ENCODE assay signal across 17 mouse cellular contexts in the genomic region with DNA sequence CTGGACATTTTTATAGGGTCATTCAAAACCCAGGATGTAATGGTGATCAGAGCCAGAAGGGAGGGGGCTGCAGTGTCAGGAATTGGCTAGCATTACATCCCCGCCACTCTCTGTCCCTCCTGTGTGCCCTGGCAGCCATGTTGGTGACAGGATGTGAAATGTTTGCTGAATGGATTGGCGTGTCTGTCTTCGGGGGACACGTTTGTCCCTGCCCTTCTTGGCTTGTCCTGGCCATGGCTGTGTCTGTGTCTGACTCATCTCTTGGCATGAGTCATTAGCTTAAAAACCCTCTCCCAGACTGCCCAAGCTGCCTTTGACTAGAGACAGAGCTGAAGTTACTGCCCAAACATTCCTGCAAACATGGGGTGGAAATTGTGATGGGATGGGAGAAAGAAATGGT. TPM values are rescaled to one million over a fixed set of nuclear protein-coding genes. Genes with fewer than 3 reads are reported as not detected.
DNase-seq lines count a peak whose midpoint lies in the region; ATAC-seq and TF ChIP-seq lines count a peak whose summit lies in the region.
"Had no signal": no experiment of that assay in that cellular context is flagged by ENCODE, and none has a peak within 500 bp of the region (broad histone marks: within the 10 kb centered on the region; RNA-seq: fewer than 3 reads in every experiment).

No protein-coding gene starts in this region.

- H3K9ac ChIP-seq in heart, embryonic 12.5 days, result no peak overlapping the region
- H3K9ac ChIP-seq: embryonic facial prominence, embryonic 13.5 days; forebrain, embryonic 12.5 days; midbrain, embryonic 15.5 days had no signal

- DNase-seq in heart, postnatal 10 days, result peak; percentile 12 to 15
- DNase-seq in adipocyte (ENCODE audit: low spot score), result peak; percentile 10
- peak; percentile 2 for DNase-seq in heart, postnatal 25 days (ENCODE audit: low spot score)
- DNase-seq in right cerebral cortex, postnatal 10 days (ENCODE audit: low spot score in 2 of 2), result no peak
- DNase-seq: layer of hippocampus, postnatal 36 days had no signal

- H3K27ac ChIP-seq in heart, embryonic 12.5 days (ENCODE audit: poor library complexity, severe bottlenecking), result no peak overlapping the region
- H3K27ac ChIP-seq: embryonic facial prominence, embryonic 13.5 days; forebrain, embryonic 12.5 days; kidney, postnatal 0 days; macrophage; midbrain, embryonic 15.5 days; stomach, postnatal 0 days had no signal

- no peak overlapping the region for H3ac ChIP-seq in C2C12 (ENCODE audit: control insufficient read depth, insufficient read length, low read depth)

- H3K4me2 ChIP-seq in heart, embryonic 12.5 days, result no peak overlapping the region
- H3K4me2 ChIP-seq: embryonic facial prominence, embryonic 13.5 days; forebrain, embryonic 12.5 days; midbrain, embryonic 15.5 days had no signal

- no peak for ATAC-seq in heart, embryonic 12.5 days (ENCODE audit: insufficient number of reproducible peaks, low FRiP score)
- no peak for ATAC-seq in monocyte, adult 5-6 weeks (replicated peaks; ENCODE audit: insufficient number of reproducible peaks, low FRiP score, low TSS enrichment, poor library complexity, severe bottlenecking)
- ATAC-seq: inflammation-experienced regulatory T-cells, adult 6 months; midbrain, embryonic 15.5 days had no signal

- intact Hi-C loops in heart, postnatal 10 days (cut with DNase I), result no loop called here
- intact Hi-C loops in heart, postnatal 25 days (cut with DNase I), result no loop called here

- 0 out of 2 replicates have a peak, but pooled peaks cover 3% of the 10 kb centered on the region for H3K4me1 ChIP-seq in heart, embryonic 12.5 days (replicated peaks)
- H3K4me1 ChIP-seq: forebrain, embryonic 12.5 days; midbrain, embryonic 15.5 days had no signal

- no peak for TF ChIP-seq CTCF in C2C12 (IDR thresholded peaks at IDR 0.05; ENCODE audit: control insufficient read depth, insufficient read depth, insufficient read length)

- H3K9me3 ChIP-seq in heart, embryonic 12.5 days (replicated peaks), result no peaks in the 10 kb centered on the region
- H3K9me3 ChIP-seq: embryonic facial prominence, embryonic 13.5 days; forebrain, embryonic 12.5 days; midbrain, embryonic 15.5 days had no signal

- no peak overlapping the region for H3K4me3 ChIP-seq in heart, embryonic 12.5 days
- H3K4me3 ChIP-seq in C2C12 (ENCODE audit: insufficient read depth, poor library complexity, severe bottlenecking), result no peak overlapping the region
- H3K4me3 ChIP-seq: embryonic facial prominence, embryonic 13.5 days; forebrain, embryonic 12.5 days; midbrain, embryonic 15.5 days had no signal

- peaks cover 14% of the 10 kb centered on the region; the same call in 1 of the 2 replicates for H3K27me3 ChIP-seq in heart, embryonic 12.5 days (replicated peaks)
- no peaks in the 10 kb centered on the region for H3K27me3 ChIP-seq in C2C12 (ENCODE audit: control insufficient read depth, insufficient read depth, insufficient read length)
- H3K27me3 ChIP-seq: embryonic facial prominence, embryonic 13.5 days; forebrain, embryonic 12.5 days; midbrain, embryonic 15.5 days had no signal

- no peaks in the 10 kb centered on the region for H3K79me3 ChIP-seq in C2C12 (ENCODE audit: low read depth)

- no peaks in the 10 kb centered on the region for H3K36me3 ChIP-seq in heart, embryonic 12.5 days
- H3K36me3 ChIP-seq in C2C12 (ENCODE audit: control insufficient read depth, insufficient read depth), result peaks cover 6% of the 10 kb centered on the region
- H3K36me3 ChIP-seq: embryonic facial prominence, embryonic 13.5 days; forebrain, embryonic 12.5 days; midbrain, embryonic 15.5 days had no signal

- 51% methylated on average over 4 of the region's 4 CpGs for WGBS in heart, embryonic 12.5 days

- no peaks in the 10 kb centered on the region for H3K79me2 ChIP-seq in C2C12 (ENCODE audit: control insufficient read depth, insufficient read depth)

TF ChIP-seq in C2C12, 6 proteins besides CTCF, POLR2A, EP300 and RAD21:
- peak; percentile 73 for TF ChIP-seq MAX (IDR thresholded peaks at IDR 0.05)
- no peak for TF ChIP-seq MYOG (IDR thresholded peaks at IDR 0.05; ENCODE audit: control insufficient read depth, extremely low read depth, insufficient read length)
- peak; percentile 62 for TF ChIP-seq FOSL1 (IDR thresholded peaks at IDR 0.05; ENCODE audit: insufficient read depth, low read length, poor library complexity, severe bottlenecking)

RNA-seq across cellular contexts. Expression of gene F930015N05Rik, which starts 32.3 kb away (rescaled TPM):
- under 1 TPM in 1 of 2 experiments, not detected in 1; 0.22 TPM for total RNA-seq in heart, postnatal 10 days (2021)
- polyA plus RNA-seq in heart, embryonic 12.5 days (2016; fragmentation: Nextera tagmentation; extraction: Ambion mirVana), result not detected in 2 replicates
- polyA plus RNA-seq in C2C12 (2012; fragmentation: generic; extraction: Trizol), result 0.60 TPM
- under 1 TPM in 1 of 2 experiments, not detected in 1; 0.16 TPM for total RNA-seq in heart, postnatal 25 days (2021)
- not detected in 3 replicates for total RNA-seq in monocyte, adult 5-6 weeks (2017)
- total RNA-seq: hematopoietic stem cell, adult 5-6 weeks; neutrophil, adult 5-6 weeks had no signal
- polyA plus RNA-seq: inflammation-experienced regulatory T-cells, adult 6 months; macrophage had no signal

RNA-seq across cellular contexts. Expression of gene Hs3st3a1, which starts 33.6 kb away (rescaled TPM):
- total RNA-seq in heart, postnatal 10 days (2021), result under 1 TPM; 0.25 to 0.60 TPM
- polyA plus RNA-seq in heart, embryonic 12.5 days (2016; fragmentation: Nextera tagmentation; extraction: Ambion mirVana), result 1.6 and 1.7 TPM in 2 replicates
- 0.83 TPM for polyA plus RNA-seq in C2C12 (2012; fragmentation: generic; extraction: Trizol)
- total RNA-seq in heart, postnatal 25 days (2021), result under 1 TPM; 0.31 to 0.39 TPM
- 0.11 TPM in 1 of 3 replicates, not detected in the others for total RNA-seq in monocyte, adult 5-6 weeks (2017)
- total RNA-seq: hematopoietic stem cell, adult 5-6 weeks; neutrophil, adult 5-6 weeks had no signal
- polyA plus RNA-seq: inflammation-experienced regulatory T-cells, adult 6 months; macrophage had no signal

Comparison
In these comparisons a context has a peak if more than half of its experiments do, and no peak if none do; other contexts are left out.
1. DNase-seq: peak in heart, postnatal 10 days (2 of 2), adipocyte (single experiment) and heart, postnatal 25 days (single experiment); none in right cerebral cortex, postnatal 10 days (0 of 2).